Mouse (Mus musculus) ovary, postnatal 36 days (tissue): ENCODE results near the gene Acadvl.
A peak's percentile ranks its signal among the peaks of the same experiment; 100 is the strongest.
"Not testable (repeated sequence)": the region's sequence is repeated elsewhere in the genome, so short reads cannot be mapped to it uniquely, and the experiment has no call there.

Source experiments
- DNase-seq: peaks from one replicate; pipeline ENCODE4 v3.0.0; 2022; ENCODE audit warnings: low spot score, mixed read lengths

Acadvl gene

GRCm38 (mm10) chr11:70027397-70027796 is 12.2 kb upstream of the Acadvl start:
- DNase-seq: no peak

- no peak for DNase-seq
Measured at GRCm38 (mm10) chr11:70026689-70027088, 11.5 kb upstream of the Acadvl start.

GRCm38 (mm10) chr11:70024151-70024514 is 8.9 kb upstream of the Acadvl start:
- no peak for DNase-seq

DNA sequence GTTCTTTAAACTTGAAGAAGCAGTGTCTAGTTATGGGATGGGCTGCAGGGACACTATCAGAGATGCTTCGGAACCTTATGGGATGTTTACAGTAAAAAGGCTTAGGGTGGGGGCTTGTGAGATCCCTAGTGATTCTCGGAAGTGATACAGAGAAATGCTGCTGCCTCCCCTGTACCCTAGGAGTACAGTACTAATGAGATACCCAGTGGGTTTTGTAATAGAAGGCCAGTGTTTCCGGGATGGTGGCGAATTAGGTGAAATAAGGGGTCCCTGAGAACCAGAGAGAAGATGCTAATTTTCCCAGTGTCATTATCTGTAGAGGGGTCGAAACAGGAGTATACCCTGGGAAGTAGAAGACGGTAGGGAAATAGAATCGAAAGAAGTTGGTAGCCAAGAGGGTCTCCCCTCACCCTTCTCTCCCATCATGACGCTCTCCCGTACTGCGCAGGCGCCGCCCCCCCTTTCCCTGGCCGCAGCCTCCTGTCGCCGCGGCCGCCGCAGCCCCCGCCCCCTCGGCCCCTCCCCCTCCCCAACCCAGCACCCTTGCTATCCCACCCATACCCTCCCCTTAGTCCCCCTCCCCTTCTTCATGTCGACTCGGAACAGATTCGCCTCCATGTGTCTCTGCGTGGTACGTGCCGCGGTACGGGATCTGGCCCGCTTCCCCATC is 8.4 kb upstream of the Acadvl start:
- DNase-seq: no peak

DNA sequence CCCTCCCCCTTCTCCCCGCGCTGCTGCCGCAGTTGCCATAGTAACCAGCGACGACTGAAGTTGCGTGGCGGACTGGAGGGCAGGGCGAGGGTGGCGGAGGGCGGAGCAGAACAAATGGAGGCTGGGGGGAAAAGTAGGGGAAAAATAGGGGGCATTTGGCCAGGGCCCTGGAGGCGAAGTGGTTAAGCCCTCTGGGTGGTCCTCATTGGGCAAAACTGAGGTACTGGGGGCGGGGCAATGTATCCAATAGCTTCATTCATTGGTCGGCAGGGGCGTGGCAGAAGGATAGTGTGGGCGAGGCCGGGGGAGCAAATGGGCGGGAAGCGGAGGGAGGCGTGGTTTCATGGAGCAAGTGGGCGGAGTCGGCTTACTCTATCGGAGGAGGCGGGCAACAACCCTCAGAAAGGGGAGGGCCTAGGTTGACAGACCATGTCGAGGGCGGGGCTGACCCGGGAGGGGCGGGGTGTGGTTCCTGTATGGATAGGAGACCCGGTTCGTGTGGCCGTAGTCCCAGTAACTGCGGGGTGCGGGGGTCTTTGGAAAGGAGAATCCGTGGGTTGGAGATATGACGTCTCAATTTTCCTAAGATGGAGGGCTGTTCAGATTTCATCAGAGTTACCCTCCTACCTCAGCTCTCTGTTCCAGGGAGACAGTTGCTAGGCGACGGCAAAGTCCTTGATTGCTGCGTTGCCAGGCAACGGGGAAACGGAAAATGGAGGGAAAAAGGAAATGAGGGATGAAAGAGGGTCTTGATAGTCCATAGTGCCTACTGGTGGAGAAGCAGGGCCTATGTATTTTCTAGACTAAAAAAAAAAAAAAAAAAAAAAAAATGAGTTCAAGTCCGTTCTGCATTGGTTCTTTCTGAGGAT is 6.3 kb upstream of the Acadvl start:
- peak; percentile 94 for DNase-seq

DNA sequence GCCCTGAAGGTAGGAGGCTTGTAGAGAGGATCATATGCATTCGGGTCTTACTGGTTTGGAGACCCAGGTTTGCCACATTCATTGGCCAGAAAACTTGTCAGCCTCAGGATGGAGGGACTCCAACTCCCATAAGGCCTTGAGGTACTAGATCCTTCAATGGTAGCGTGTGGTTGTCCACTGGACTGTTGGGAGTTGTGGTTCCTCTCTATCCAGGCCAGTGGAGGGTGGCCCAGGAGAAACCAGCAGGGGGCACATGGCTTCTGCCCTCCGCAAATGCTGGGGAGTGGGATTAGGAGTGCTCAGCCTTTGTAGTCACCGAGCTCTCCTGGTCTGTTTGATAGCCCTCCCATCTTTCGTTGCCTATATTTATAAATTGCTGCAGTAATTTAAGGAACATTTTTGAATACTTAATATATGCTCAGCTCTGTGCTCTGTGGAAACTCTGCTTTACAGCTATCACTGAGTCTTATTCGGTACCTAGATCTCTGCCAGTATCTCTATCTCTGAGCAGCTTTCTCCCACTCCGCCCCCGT is 5.6 kb upstream of the Acadvl start:
- peak; percentile 66 for DNase-seq

- no peak for DNase-seq
Measured at GRCm38 (mm10) chr11:70020022-70020631, 4.9 kb upstream of the Acadvl start.

DNA sequence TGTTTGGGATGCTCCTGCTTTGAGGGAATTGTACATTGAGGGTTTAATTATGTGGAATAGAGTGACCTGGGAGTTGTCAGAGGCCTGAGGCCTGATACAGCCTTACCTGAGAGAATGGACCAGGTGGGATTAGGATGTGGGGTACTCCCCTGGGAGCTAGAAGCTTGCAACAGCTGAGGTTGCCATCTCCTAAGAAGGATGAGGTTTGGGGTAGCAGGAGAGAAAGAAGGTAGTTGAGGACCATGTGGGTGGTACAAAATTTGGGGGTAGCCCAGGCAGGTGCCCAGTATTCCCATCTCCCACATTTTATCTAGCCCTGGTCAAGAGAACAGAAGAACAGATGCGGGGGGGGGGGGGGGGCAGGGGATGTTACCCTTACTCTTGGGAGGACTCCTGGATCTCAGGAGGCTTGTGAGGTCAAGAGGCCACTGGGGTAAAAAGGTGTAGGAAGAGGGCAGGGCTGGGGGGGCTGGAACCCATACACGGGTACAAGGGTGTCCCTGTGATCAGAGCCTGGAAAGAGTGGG is 4.3 kb upstream of the Acadvl start:
- DNase-seq: no peak

DNA sequence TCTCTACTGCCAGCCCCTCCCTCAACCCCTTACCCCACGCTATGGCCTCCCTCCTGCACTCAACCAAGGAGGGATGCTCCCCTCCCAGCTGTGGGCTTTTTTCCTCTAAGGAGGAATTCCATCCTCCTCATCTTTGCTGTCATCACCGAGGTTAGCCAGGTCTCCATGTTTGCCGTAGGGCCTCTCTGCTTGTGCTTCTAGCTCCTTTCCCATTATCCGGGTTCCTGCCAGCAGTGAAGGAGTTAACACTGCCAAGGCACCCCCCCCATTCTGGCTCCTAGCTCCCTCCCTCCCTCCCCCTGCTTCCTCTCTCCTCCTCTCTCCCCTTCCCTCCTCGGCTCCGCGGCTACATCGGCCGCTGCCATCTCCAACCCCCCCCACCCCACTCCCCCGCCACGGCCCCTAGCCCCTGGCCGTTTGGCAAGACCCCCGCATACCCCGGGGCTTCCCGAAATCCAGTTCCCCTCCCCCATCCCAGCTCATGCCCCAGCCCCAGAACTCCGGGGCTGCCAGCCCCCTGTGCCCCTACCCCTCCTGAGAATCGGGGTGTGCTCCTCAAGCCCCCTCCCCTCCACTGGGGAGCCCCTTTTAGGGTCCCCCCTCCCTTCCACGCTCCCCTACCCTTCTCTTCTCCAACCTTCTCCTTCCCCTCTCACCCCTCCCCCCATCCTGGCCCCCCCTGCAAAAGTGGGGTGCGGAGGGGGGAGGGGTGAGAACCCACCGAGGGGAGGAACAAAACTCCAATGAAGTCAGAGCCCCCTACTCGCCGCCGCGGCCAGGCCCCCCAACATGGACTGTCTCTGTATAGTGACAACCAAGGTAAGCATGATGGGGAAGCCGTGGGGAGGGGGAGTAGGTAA is 3.1 kb upstream of the Acadvl start:
- DNase-seq: no peak

GRCm38 (mm10) chr11:70017199-70017767 is 2.1 kb upstream of the Acadvl start:
- no peak for DNase-seq

- DNase-seq: no peak
Measured at GRCm38 (mm10) chr11:70016669-70017068, 1.5 kb upstream of the Acadvl start, which contains the start of gene Dlg4. Gene Dlg4 (plus strand): TSS chr11:70016942.

DNA sequence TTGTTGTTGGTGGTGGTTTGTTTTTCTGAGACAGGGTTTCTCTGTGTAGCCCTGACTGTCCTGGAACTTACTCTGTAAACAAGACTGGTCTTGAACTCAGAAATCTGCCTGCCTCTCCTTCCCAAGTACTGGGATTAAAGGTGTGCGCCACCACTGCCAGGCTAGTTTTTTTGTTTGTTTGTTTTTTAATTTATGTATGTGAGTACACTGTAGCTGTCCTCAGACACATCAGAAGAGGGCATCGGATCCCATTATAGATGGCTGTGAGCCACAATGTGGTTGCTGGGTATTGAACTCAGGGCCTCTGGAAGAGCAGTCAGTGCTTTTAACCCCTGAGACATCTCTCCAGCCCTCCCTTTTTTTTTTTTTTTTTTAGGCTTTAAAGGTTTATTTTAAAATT is 966 bp upstream of the Acadvl start:
- not testable (repeated sequence) for DNase-seq

DNA sequence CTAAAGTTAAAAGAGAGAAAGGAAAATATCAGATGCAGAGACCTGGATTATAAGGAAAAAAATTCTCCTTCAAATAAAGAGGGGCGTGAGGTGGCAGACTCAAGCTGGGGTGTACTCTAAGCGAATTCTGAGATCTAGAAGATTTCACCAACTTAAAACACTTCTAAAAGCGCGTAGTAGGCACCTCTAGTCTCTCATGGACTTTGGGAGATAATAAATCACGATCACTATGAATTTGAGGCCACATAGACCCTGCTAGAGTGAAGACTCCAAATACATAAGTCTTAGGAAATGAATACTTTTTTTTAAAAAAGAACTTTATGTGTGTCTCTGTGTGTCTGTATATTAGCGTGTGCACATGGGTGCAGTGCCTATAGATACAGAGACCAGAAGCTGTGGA is 466 bp upstream of the Acadvl start:
- no peak for DNase-seq

- no peak for DNase-seq
Measured at GRCm38 (mm10) chr11:70014051-70014450, 1.2 kb downstream of the Acadvl start.

DNA sequence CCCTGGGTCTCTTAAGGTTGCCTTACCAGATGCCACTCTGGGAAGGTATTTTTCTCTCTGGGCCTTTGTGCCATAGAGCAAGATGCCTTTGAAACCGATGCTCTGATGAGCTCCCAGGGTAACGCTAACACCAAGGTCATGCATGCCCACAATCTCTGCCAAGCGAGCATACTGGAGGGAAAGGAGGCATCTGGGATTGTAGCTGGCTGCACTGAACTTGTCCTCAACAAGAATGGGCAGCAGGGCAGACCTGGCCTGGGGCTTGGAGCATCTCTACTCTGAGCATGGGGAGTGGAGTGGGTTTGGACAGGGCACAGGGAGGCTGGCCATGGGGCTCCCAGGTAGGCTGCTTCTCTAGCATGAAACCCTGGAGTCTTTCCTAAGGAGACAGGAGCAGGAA is 1.8 kb downstream of the Acadvl start:
- no peak for DNase-seq

GRCm38 (mm10) chr11:70012931-70013330 is 2.3 kb downstream of the Acadvl start:
- DNase-seq: no peak

DNA sequence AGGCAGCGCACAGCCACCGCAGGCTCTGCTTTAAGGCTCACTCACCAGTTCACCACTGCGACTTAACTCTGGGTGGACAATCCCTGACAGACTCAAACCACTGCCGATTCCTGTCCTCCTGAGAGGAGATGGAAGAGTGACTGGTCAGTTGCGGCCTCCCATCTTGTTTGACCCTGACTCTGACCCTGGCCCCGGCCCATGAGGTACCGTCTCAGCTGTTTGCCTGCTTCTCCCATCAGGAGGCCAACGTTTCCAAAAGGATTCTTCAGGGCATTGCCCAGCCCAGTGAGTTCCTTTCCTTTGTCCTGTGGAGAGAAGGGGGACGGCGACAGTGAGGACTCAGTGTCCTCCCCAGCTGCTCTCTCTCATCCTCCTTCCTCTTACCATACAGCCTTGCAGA is 4.2 kb downstream of the Acadvl start:
- no peak for DNase-seq

GRCm38 (mm10) chr11:70010548-70010947 is 4.7 kb downstream of the Acadvl start:
- DNase-seq: peak; percentile 3

- peak; percentile 2 for DNase-seq
Measured at GRCm38 (mm10) chr11:70010033-70010432, 5.2 kb downstream of the Acadvl start.

DNA sequence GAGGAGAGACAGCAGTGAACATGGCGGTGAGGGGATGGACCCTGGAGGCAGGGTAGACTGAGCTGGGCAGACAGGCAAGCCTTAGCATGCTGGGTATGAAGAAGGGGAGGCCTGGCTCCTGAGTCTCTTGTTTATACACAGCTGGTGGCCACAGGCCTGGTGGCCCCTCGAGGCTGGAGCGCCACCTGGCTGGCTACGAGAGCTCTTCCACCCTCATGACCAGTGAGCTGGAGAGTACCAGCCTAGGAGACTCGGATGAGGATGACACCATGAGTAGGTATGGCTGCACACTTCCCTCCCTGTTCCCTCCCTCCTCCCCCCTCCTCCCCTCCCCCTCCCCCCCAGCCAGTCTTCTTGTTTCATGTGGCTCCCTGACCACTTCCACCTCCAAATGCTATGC is 9.7 kb downstream of the Acadvl start:
- no peak for DNase-seq

GRCm38 (mm10) chr11:70002471-70002870 is 12.7 kb downstream of the Acadvl start:
- DNase-seq: no peak
